Mouse (Mus musculus): ENCODE measurements around the gene Abca17. TPM values are rescaled to one million over a fixed set of nuclear protein-coding genes. Genes with fewer than 3 reads are reported as not detected.

The Abca17 gene
- polyA plus RNA-seq, 1 experiment from 2014 or later: 1.7 TPM

- H3K27me3 ChIP-seq (replicated peaks; ENCODE audit: insufficient read depth, low read length): no peaks in the 10 kb centered on the region
- TF ChIP-seq CTCF (IDR thresholded peaks at IDR 0.05): no peak
- no peak for TF ChIP-seq EP300 (IDR thresholded peaks at IDR 0.05)
- no peak overlapping the region for H3K9ac ChIP-seq (replicated peaks; ENCODE audit: low read depth)
- no peak overlapping the region for H3K4me3 ChIP-seq (ENCODE audit: low read depth, low read length)
- H3K9me3 ChIP-seq (ENCODE audit: low read length): no peaks in the 10 kb centered on the region
- peaks cover 16% of the 10 kb centered on the region for H3K36me3 ChIP-seq (ENCODE audit: insufficient read depth, low read length)
- peak; percentile 91 for DNase-seq (ENCODE audit: low spot score)
- no peak overlapping the region for H3K4me2 ChIP-seq (replicated peaks; ENCODE audit: low read depth, low read length)
- peak; percentile 90 for ATAC-seq
- H3K27ac ChIP-seq (ENCODE audit: low read length): no peak overlapping the region
- H3K4me1 ChIP-seq (ENCODE audit: insufficient read depth, low read depth, low read length): no peaks in the 10 kb centered on the region
- 55% methylated on average over 8 of the region's 8 CpGs for WGBS
These were observed 32.9 kb upstream of the Abca17 start for GRCm38 (mm10) chr17:24383789-24384188.

- Histone ChIP-seq H3K36me3 (ENCODE audit: insufficient read depth, low read length) (peaks cover 8% of the 10 kb centered on the region; the same call in 1 of the 2 replicates), H3K4me2 (replicated peaks; ENCODE audit: low read depth, low read length) (no peak overlapping the region), H3K27ac (ENCODE audit: low read length) (no peak overlapping the region), H3K9ac (replicated peaks; ENCODE audit: low read depth) (no peak overlapping the region), H3K4me3 (ENCODE audit: low read depth, low read length) (no peak overlapping the region), H3K27me3 (replicated peaks; ENCODE audit: insufficient read depth, low read length) (no peaks in the 10 kb centered on the region), H3K4me1 (ENCODE audit: insufficient read depth, low read depth, low read length) (no peaks in the 10 kb centered on the region), H3K9me3 (ENCODE audit: low read length) (no peaks in the 10 kb centered on the region)
- no peak for TF ChIP-seq EP300 (IDR thresholded peaks at IDR 0.05)
- TF ChIP-seq CTCF (IDR thresholded peaks at IDR 0.05): no peak
- 59% methylated on average over 2 of the region's 2 CpGs for WGBS
- DNase-seq (ENCODE audit: low spot score): no peak
- ATAC-seq: no peak
These were observed 27.6 kb upstream of the Abca17 start for GRCm38 (mm10) chr17:24378496-24378895.

- Histone ChIP-seq H3K4me1 (ENCODE audit: insufficient read depth, low read depth, low read length) (no peaks in the 10 kb centered on the region), H3K36me3 (ENCODE audit: insufficient read depth, low read length) (peaks cover 8% of the 10 kb centered on the region; the same call in 1 of the 2 replicates), H3K9ac (replicated peaks; ENCODE audit: low read depth) (no peak overlapping the region), H3K27me3 (replicated peaks; ENCODE audit: insufficient read depth, low read length) (no peaks in the 10 kb centered on the region), H3K4me2 (replicated peaks; ENCODE audit: low read depth, low read length) (no peak overlapping the region), H3K4me3 (ENCODE audit: low read depth, low read length) (no peak overlapping the region), H3K9me3 (ENCODE audit: low read length) (no peaks in the 10 kb centered on the region), H3K27ac (ENCODE audit: low read length) (no peak overlapping the region)
- TF ChIP-seq CTCF (IDR thresholded peaks at IDR 0.05) (no peak), EP300 (IDR thresholded peaks at IDR 0.05) (no peak)
- WGBS: 96% methylated on average over 6 of the region's 6 CpGs
- DNase-seq (ENCODE audit: low spot score) (no peak), ATAC-seq (no peak)
These were observed 25.0 kb upstream of the Abca17 start for GRCm38 (mm10) chr17:24375886-24376285.

GRCm38 (mm10) chr17:24375094-24375712, 24.3 kb upstream of the Abca17 start:
- H3K4me1 ChIP-seq (ENCODE audit: insufficient read depth, low read depth, low read length): no peaks in the 10 kb centered on the region
- H3K36me3 ChIP-seq (ENCODE audit: insufficient read depth, low read length): peaks cover 8% of the 10 kb centered on the region; the same call in 1 of the 2 replicates
- H3K27me3 ChIP-seq (replicated peaks; ENCODE audit: insufficient read depth, low read length): no peaks in the 10 kb centered on the region
- H3K27ac ChIP-seq (ENCODE audit: low read length): no peak overlapping the region
- DNase-seq (ENCODE audit: low spot score) (peak; percentile 54), ATAC-seq (peak; percentile 65)
- no peak overlapping the region for H3K4me2 ChIP-seq (replicated peaks; ENCODE audit: low read depth, low read length)
- H3K9ac ChIP-seq (replicated peaks; ENCODE audit: low read depth): no peak overlapping the region
- no peak overlapping the region for H3K4me3 ChIP-seq (ENCODE audit: low read depth, low read length)
- WGBS: 56% methylated on average over 4 of the region's 5 CpGs
- TF ChIP-seq CTCF (IDR thresholded peaks at IDR 0.05) (no peak), EP300 (IDR thresholded peaks at IDR 0.05) (0 out of 2 replicates have a peak, but pooled peaks have one; percentile 11)
- H3K9me3 ChIP-seq (ENCODE audit: low read length): no peaks in the 10 kb centered on the region

- ATAC-seq: peak; percentile 92
- WGBS: 33% methylated on average over 13 of the region's 13 CpGs
- Histone ChIP-seq H3K9me3 (ENCODE audit: low read length) (no peaks in the 10 kb centered on the region), H3K36me3 (ENCODE audit: insufficient read depth, low read length) (peaks cover 6% of the 10 kb centered on the region; the same call in 1 of the 2 replicates), H3K27me3 (replicated peaks; ENCODE audit: insufficient read depth, low read length) (no peaks in the 10 kb centered on the region), H3K27ac (ENCODE audit: low read length) (peak overlapping the region; percentile 9; the same call in 1 of the 2 replicates), H3K9ac (replicated peaks; ENCODE audit: low read depth) (no peak overlapping the region), H3K4me2 (replicated peaks; ENCODE audit: low read depth, low read length) (no peak overlapping the region), H3K4me3 (ENCODE audit: low read depth, low read length) (no peak overlapping the region), H3K4me1 (ENCODE audit: insufficient read depth, low read depth, low read length) (0 out of 2 replicates have a peak, but pooled peaks cover 3% of the 10 kb centered on the region)
- DNase-seq (ENCODE audit: low spot score): peak; percentile 81
- TF ChIP-seq CTCF (IDR thresholded peaks at IDR 0.05) (no peak), EP300 (IDR thresholded peaks at IDR 0.05) (peak; percentile 90)
These were observed 15.0 kb upstream of the Abca17 start for GRCm38 (mm10) chr17:24365863-24366262.

GRCm38 (mm10) chr17:24364461-24364860, 13.6 kb upstream of the Abca17 start:
- no peak overlapping the region for H3K4me2 ChIP-seq (replicated peaks; ENCODE audit: low read depth, low read length)
- H3K9ac ChIP-seq (replicated peaks; ENCODE audit: low read depth): no peak overlapping the region
- H3K27ac ChIP-seq (ENCODE audit: low read length): peak overlapping the region; percentile 49; the same call in 1 of the 2 replicates
- no peaks in the 10 kb centered on the region for H3K27me3 ChIP-seq (replicated peaks; ENCODE audit: insufficient read depth, low read length)
- H3K36me3 ChIP-seq (ENCODE audit: insufficient read depth, low read length): peaks cover 6% of the 10 kb centered on the region; the same call in 1 of the 2 replicates
- ATAC-seq (no peak), DNase-seq (ENCODE audit: low spot score) (no peak)
- H3K4me1 ChIP-seq (ENCODE audit: insufficient read depth, low read depth, low read length): peaks cover 13% of the 10 kb centered on the region; the same call in 1 of the 2 replicates
- no peaks in the 10 kb centered on the region for H3K9me3 ChIP-seq (ENCODE audit: low read length)
- TF ChIP-seq CTCF (IDR thresholded peaks at IDR 0.05) (no peak), EP300 (IDR thresholded peaks at IDR 0.05) (no peak)
- WGBS: 83% methylated on average over 9 of the region's 9 CpGs
- H3K4me3 ChIP-seq (ENCODE audit: low read depth, low read length): no peak overlapping the region

Measured in lung, postnatal 0 days (tissue).